Mouse (Mus musculus): ENCODE data around the gene Hcfc1.

GRCm38 (mm10) chrX:73942294-73942693, 23.9 kb downstream of the Hcfc1 start:
- TF ChIP-seq POLR2A (IDR thresholded peaks at IDR 0.05; ENCODE audit: extremely low read depth, insufficient read depth, low read length), result no peak
- no peak for TF ChIP-seq CTCF (IDR thresholded peaks at IDR 0.05; ENCODE audit: low read depth, low read length)

Data from liver, adult 2 months (tissue).